30 mouse cellular contexts compared by ENCODE assay signal in the genomic region with DNA sequence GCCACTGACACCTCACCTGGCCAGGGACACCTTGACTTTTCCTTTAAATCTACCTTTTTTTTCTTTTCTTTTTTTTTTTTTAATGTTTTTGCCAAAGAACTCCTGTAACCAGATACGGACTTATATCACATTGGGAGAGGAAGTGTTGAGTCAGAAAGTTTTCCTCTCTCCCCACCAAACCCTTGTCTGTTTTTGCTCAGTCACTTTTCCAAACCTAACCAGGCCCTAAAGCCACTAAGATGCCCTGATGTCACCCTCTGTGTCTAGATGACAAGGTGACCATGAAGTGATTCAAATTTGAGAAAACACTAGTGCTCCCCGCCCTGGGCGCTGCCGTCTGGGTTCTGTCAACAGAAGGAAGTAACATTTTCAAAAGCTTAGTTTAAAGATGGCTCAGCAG.
"Had no signal": no experiment of that assay in that cellular context is flagged by ENCODE, and none has a peak within 500 bp of the region (broad histone marks: within the 10 kb centered on the region; RNA-seq: fewer than 3 reads in every experiment).

No protein-coding gene starts in this region.

- H3K4me3 ChIP-seq: limb, embryonic 10.5 days; limb, embryonic 12.5 days; limb, embryonic 13.5 days; limb, embryonic 15.5 days; liver, embryonic 12.5 days; liver, embryonic 13.5 days; liver, embryonic 15.5 days; lung, embryonic 15.5 days; megakaryocyte, embryonic 14.5 days; midbrain, embryonic 10.5 days; midbrain, embryonic 12.5 days; midbrain, embryonic 13.5 days; midbrain, embryonic 15.5 days; myocyte; neural tube, embryonic 12.5 days had no signal

- ATAC-seq: liver, embryonic 12.5 days; liver, postnatal 0 days; lung, postnatal 0 days; midbrain, embryonic 13.5 days; midbrain, embryonic 15.5 days; midbrain, embryonic 16.5 days had no signal

- H3K9ac ChIP-seq: limb, embryonic 12.5 days; limb, embryonic 13.5 days; limb, embryonic 15.5 days; liver, embryonic 12.5 days; liver, embryonic 13.5 days; liver, embryonic 14.5 days; liver, embryonic 15.5 days; liver, postnatal 0 days; lung, embryonic 14.5 days; lung, embryonic 15.5 days; midbrain, embryonic 12.5 days; midbrain, embryonic 13.5 days; midbrain, embryonic 15.5 days; neural tube, embryonic 12.5 days had no signal

- H3K4me1 ChIP-seq: limb, embryonic 13.5 days; limb, embryonic 15.5 days; liver, embryonic 12.5 days; liver, embryonic 13.5 days; liver, embryonic 15.5 days; lung, embryonic 15.5 days; midbrain, embryonic 13.5 days; midbrain, embryonic 15.5 days; neural tube, embryonic 12.5 days had no signal

- H3K27me3 ChIP-seq: limb, embryonic 12.5 days; limb, embryonic 13.5 days; limb, embryonic 15.5 days; lung, embryonic 15.5 days; midbrain, embryonic 12.5 days; midbrain, embryonic 13.5 days; midbrain, embryonic 15.5 days; neural tube, embryonic 12.5 days had no signal

- H3K27ac ChIP-seq: limb, embryonic 10.5 days; limb, embryonic 12.5 days; limb, embryonic 13.5 days; limb, embryonic 15.5 days; liver, embryonic 12.5 days; liver, embryonic 13.5 days; liver, embryonic 14.5 days; liver, embryonic 15.5 days; lung, embryonic 15.5 days; macrophage; midbrain, embryonic 10.5 days; midbrain, embryonic 12.5 days; midbrain, embryonic 13.5 days; midbrain, embryonic 15.5 days; neural tube, embryonic 12.5 days had no signal

- DNase-seq: left cerebral cortex, postnatal 4 days; liver; liver, embryonic 13.5 days; liver, postnatal 0 days; lung, adult 18-20 months; lung, adult 2 months; lung, embryonic 14.5 days; lung, postnatal 10 days; lung, postnatal 14 days; lung, postnatal 36 days; lung, postnatal 4 days; midbrain, embryonic 14.5 days had no signal

- H3K36me3 ChIP-seq: limb, embryonic 12.5 days; limb, embryonic 13.5 days; limb, embryonic 15.5 days; liver, embryonic 12.5 days; liver, embryonic 13.5 days; liver, embryonic 15.5 days; lung, embryonic 15.5 days; midbrain, embryonic 10.5 days; midbrain, embryonic 12.5 days; midbrain, embryonic 13.5 days; midbrain, embryonic 15.5 days; neural tube, embryonic 12.5 days had no signal
